Mouse (Mus musculus) liver, embryonic 11.5 days (tissue): ENCODE results near the gene Ch25h. TPM values are rescaled to one million over a fixed set of nuclear protein-coding genes. Genes with fewer than 3 reads are reported as not detected.

Experiments used
- polyA plus RNA-seq: library from polyadenylated mRNA; unstranded; fragments of >200 nt; fragmentation: Nextera tagmentation; extraction: Ambion mirVana; gene quantifications from 2 replicates; pipeline ENCODE4 v1.2.1, GENCODE M21; 2014

The Ch25h gene
- polyA plus RNA-seq, 1 experiment from 2014 or later, result 1.5 TPM

Other genes starting within 250 kb of the Ch25h start
- 44.3 and 68.2 TPM in 2 replicates for gene Acta2, start 219.6 kb downstream of the Ch25h start, polyA plus RNA-seq
- 1.2 and 1.6 TPM in 2 replicates for gene Fas, start 184.5 kb downstream of the Ch25h start, polyA plus RNA-seq
- gene Lipa, start 52.3 kb upstream of the Ch25h start, polyA plus RNA-seq, result 48.2 and 53.6 TPM in 2 replicates
- gene Ifit2, start 75.5 kb upstream of the Ch25h start, polyA plus RNA-seq, result 5.2 and 5.8 TPM in 2 replicates
- gene Ifit3, start 108.4 kb upstream of the Ch25h start, polyA plus RNA-seq, result 0.39 and 0.62 TPM in 2 replicates
- gene Ifit1bl1, start 126.8 kb upstream of the Ch25h start, polyA plus RNA-seq, result 0.07 and 0.13 TPM in 2 replicates
- gene Ifit3b, start 132.8 kb upstream of the Ch25h start, polyA plus RNA-seq, result not detected in 2 replicates
- not detected in 2 replicates for gene Ifit1bl2, start 165.6 kb upstream of the Ch25h start, polyA plus RNA-seq
- 0.13 and 0.14 TPM in 2 replicates for gene Ifit1, start 165.7 kb upstream of the Ch25h start, polyA plus RNA-seq